Mouse (Mus musculus) midbrain, postnatal 0 days (tissue): ENCODE measurements around the gene Riok2. TPM values are rescaled to one million over a fixed set of nuclear protein-coding genes. Genes with fewer than 3 reads are reported as not detected.
"Not testable (repeated sequence)": the region's sequence is repeated elsewhere in the genome, so short reads cannot be mapped to it uniquely, and the experiment has no call there.

Experiments
- ATAC-seq: fragments of 200-750 bp; cut with Nextera tagmentation; 2 replicates; pipeline ENCODE4 v1.8.0; 2017; ENCODE audit warnings: moderate number of reproducible peaks, mild to moderate bottlenecking, moderate TSS enrichment, moderate library complexity; ENCODE audit not compliant: low FRiP score
- DNase-seq: peaks from one replicate; pipeline ENCODE4 v3.0.0-alpha.2; 2015; ENCODE audit warnings: low spot score
- H3K27ac ChIP-seq: fragments of 300-500 bp; sonication (generic); 2 replicates; pipeline ENCODE4 v1.5.1; 2014; ENCODE audit warnings: low read depth, mild to moderate bottlenecking, low read length, mixed read lengths
- H3K27me3 ChIP-seq: fragments of 300-500 bp; sonication (generic); 2 replicates; pipeline ENCODE4 v1.6.1; 2014; ENCODE audit warnings: low read length, control low read depth, mixed read lengths; ENCODE audit not compliant: insufficient read depth
- H3K36me3 ChIP-seq: fragments of 300-500 bp; sonication (generic); 2 replicates; pipeline ENCODE4 v1.6.1; 2014; ENCODE audit warnings: low read length, control low read depth, mixed read lengths; ENCODE audit not compliant: insufficient read depth
- H3K4me1 ChIP-seq: fragments of 300-500 bp; sonication (generic); 2 replicates; pipeline ENCODE4 v1.6.1; 2014; ENCODE audit warnings: mild to moderate bottlenecking, control low read depth, antibody characterized with exemption, low read length, mixed read lengths; ENCODE audit not compliant: insufficient read depth
- H3K4me2 ChIP-seq: fragments of 300-500 bp; sonication (generic); 2 replicates; pipeline ENCODE4 v1.6.1; 2014; ENCODE audit warnings: low read depth, mild to moderate bottlenecking, low read length, mixed read lengths; ENCODE audit not compliant: poor library complexity, severe bottlenecking
- H3K4me3 ChIP-seq: fragments of 300-500 bp; sonication (generic); 2 replicates; pipeline ENCODE4 v1.5.1; 2014; ENCODE audit warnings: low read depth, mild to moderate bottlenecking, low read length, moderate library complexity
- H3K9ac ChIP-seq: fragments of 300-500 bp; sonication (generic); replicated peaks from 2 replicates; pipeline ENCODE4 v1.6.1; 2014; ENCODE audit warnings: mild to moderate bottlenecking, low read length, moderate library complexity, mixed read lengths; ENCODE audit not compliant: poor library complexity, severe bottlenecking
- H3K9me3 ChIP-seq: fragments of 300-500 bp; sonication (generic); 2 replicates; pipeline ENCODE4 v1.6.1; 2016; ENCODE audit warnings: low read length, control low read depth
- CTCF ChIP-seq: IDR thresholded peaks from 2 replicates; pipeline ENCODE4 v1.5.1; 2016; ENCODE audit warnings: antibody characterized with exemption, mild to moderate bottlenecking
- WGBS: fragments of 180-500 bp; shearing (Covaris S2); extraction: QIAGEN DNeasy Blood & Tissue Kit; methylation state at CpG from one replicate; pipeline ENCODE4 v1.1.7; 2014; 5-methylcytosine and 5-hydroxymethylcytosine counted together
- polyA plus RNA-seq: library from polyadenylated mRNA; unstranded; fragments of >200 nt; fragmentation: Nextera tagmentation; extraction: Ambion mirVana; gene quantifications from 2 replicates; pipeline ENCODE4 v1.2.1, GENCODE M21; 2015
- total RNA-seq: library from RNA; depleted of rRNA; stranded (reverse); fragments of >200 nt; gene quantifications from 2 replicates; pipeline ENCODE4 v1.2.3, GENCODE M21; 2014; rRNA removed

Gene Riok2
- 28.6 and 33.6 TPM in 2 replicates for total RNA-seq
- polyA plus RNA-seq: 11.2 and 12.7 TPM in 2 replicates

DNA sequence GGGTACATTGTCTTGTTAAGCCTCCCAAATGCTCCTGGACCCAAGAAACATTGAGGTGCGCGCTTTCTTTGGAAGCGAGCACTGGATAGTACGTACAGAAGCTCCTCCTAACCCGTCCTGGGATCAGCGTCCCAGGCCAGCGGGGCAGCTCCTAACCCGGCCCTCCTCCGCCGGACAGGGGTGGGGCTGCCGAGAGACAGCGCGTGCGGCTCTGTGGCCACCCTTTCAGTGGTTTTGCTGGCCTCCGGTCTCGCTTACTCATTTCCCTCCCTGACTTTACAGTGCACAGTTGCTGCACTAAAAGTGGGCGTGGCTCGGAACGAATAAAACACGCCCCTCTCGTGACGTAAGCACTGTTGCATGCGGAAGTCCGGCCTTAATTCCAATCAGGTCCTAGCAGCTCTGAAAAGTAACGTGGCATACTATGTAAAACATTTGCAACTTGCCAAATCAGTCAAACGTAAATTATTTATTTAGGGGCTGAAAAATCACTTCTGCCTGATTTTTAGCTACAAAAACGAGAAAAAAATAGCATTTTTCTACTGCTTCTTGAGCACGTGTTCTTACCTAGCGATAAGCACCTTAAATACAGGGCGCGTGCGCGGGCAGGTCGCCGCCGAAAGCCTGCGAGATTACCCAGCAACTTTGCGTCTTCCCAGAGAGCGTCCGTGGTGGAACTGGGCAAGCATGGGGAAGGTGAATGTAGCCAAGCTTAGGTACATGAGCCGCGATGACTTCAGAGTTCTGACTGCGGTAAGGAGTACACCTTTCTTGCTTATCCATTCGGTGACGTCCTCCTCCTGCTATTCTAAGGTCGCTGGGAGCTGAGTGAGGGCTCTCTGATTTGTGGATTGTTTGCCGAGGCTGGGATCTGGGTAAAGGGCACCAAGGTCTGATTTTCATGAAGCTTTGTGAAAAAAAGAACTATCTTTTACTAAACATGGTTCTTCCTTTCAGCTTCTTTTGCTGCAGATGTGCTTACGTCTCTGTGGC, at the start of gene Riok2:
TSS of gene Riok2 (plus strand) at position 392 of the 993 bp plus-strand sequence.
- ATAC-seq (peak; percentile 99), DNase-seq (peak; percentile 99)
- H3K4me3 ChIP-seq: peak within 1 kb of the TSS; percentile 65
- under 1% methylated on average over 48 of the region's 48 CpGs for WGBS
- H3K4me2 ChIP-seq: peak within 1 kb of the TSS; percentile 85
- H3K9me3 ChIP-seq: no peaks in the 10 kb centered on the region
- 0 out of 2 replicates have a peak, but pooled peaks cover 2% of the 10 kb centered on the region for H3K36me3 ChIP-seq
- H3K27ac ChIP-seq: peak within 1 kb of the TSS; percentile 72
- peak within 1 kb of the TSS; percentile 67 for H3K9ac ChIP-seq
- no peak for TF ChIP-seq CTCF
- H3K4me1 ChIP-seq: peaks cover 6% of the 10 kb centered on the region; the same call in 1 of the 2 replicates
- no peaks in the 10 kb centered on the region for H3K27me3 ChIP-seq

GRCm38 (mm10) chr17:17326022-17326421, 48.1 kb upstream of the Riok2 start:
- not testable (repeated sequence) for ATAC-seq, H3K9me3 ChIP-seq, H3K4me2 ChIP-seq, H3K27ac ChIP-seq, H3K27me3 ChIP-seq, H3K36me3 ChIP-seq, H3K9ac ChIP-seq, H3K4me3 ChIP-seq, H3K4me1 ChIP-seq, DNase-seq
- WGBS: 77% methylated on average over 1 of the region's 1 CpGs

DNA sequence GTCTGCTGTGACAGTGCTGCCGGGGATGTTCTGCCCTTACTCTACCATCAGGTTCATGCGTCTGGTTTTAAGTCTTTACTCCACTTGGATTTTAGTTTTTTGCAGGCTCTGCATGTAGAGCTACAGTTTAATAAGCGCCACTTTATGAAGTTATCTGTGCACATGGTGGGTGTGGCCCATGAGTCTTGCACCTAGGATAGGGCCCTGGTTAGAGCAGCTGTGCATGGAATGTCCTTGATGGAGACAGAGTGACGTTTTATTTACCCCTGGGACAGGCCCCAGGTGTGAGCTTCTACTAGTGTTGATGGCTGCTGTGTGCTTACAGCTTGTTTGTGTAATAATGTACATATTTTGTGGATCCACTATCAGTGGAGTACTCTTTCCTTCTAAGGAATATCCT, 47.5 kb upstream of the Riok2 start:
- Histone ChIP-seq H3K9me3 (peaks cover 3% of the 10 kb centered on the region; the same call in 1 of the 2 replicates), H3K4me3 (no peak overlapping the region), H3K27me3 (no peaks in the 10 kb centered on the region), H3K27ac (no peak overlapping the region), H3K9ac (no peak overlapping the region), H3K4me2 (no peak overlapping the region), H3K4me1 (no peaks in the 10 kb centered on the region), H3K36me3 (no peaks in the 10 kb centered on the region)
- DNase-seq (no peak), ATAC-seq (no peak)
- WGBS: 84% methylated on average over 4 of the region's 4 CpGs
- TF ChIP-seq CTCF: no peak

DNA sequence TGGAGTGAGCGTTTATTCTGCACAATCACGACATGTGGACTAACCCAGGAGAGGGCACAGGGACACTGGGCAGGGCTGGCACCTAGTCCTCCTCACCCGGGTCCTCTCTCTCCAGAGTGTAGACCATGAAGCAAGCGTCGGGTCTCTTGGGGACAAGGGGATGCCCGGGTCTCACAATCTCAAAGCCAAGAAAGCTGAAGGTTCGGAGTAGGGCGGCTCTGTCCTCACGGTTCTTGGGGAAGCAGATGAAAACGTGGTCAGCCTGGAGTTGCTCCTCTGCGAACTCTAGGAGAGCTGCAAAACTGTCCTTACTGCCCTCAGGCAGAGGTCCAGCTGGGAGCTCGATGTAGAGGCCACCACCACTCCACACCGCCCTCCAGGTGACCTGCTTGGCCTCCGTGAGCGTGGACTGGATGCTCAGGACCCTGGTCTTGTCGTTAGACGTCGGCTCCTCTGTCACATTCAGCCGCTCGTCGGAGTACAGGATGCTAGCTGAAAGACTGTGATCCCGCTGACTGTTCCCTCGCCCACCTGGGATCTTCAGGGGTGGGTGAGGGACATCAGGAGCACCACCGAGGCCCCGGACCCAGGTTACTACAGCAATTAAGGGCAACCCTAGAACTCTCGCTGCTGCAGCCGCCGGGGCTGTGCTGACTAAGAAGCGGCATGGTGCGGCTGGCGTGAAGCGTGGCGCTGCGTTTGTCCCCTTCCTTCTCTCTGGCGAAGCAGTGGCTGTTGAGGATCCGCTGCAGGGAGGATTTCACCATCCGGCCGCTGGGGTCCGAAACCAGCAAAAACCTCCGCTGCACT, 28.5 kb upstream of the Riok2 start:
- 6% methylated on average over 26 of the region's 40 CpGs for WGBS
- H3K27ac ChIP-seq, H3K9ac ChIP-seq, H3K4me1 ChIP-seq, DNase-seq, H3K27me3 ChIP-seq, H3K9me3 ChIP-seq, H3K36me3 ChIP-seq: not testable (repeated sequence)
- Histone ChIP-seq H3K4me3 (peak overlapping the region; percentile 30), H3K4me2 (peak overlapping the region; percentile 42)
- peak; percentile 73 for ATAC-seq

- H3K27ac ChIP-seq, DNase-seq, H3K9ac ChIP-seq: not testable (repeated sequence)
Measured at GRCm38 (mm10) chr17:17346281-17346680, 27.8 kb upstream of the Riok2 start.

More at GRCm38 (mm10) chr17:17346281-17346680, 27.8 kb upstream of the Riok2 start:
- H3K27me3 ChIP-seq, ATAC-seq, H3K9me3 ChIP-seq, H3K36me3 ChIP-seq, H3K4me1 ChIP-seq: not testable (repeated sequence)
- peak overlapping the region; percentile 42; the same call in 1 of the 2 replicates for H3K4me2 ChIP-seq
- WGBS: 40% methylated on average over 4 of the region's 4 CpGs
- peak overlapping the region; percentile 30 for H3K4me3 ChIP-seq
